Mouse (Mus musculus): ENCODE results near the gene Tent4b. TPM values are rescaled to one million over a fixed set of nuclear protein-coding genes. Genes with fewer than 3 reads are reported as not detected.
A peak's percentile ranks its signal among the peaks of the same experiment; 100 is the strongest.

The Tent4b gene
- polyA plus RNA-seq, 1 experiment from 2014 or later = 7.0 TPM

- Histone ChIP-seq H3K27me3 (replicated peaks) (no peaks in the 10 kb centered on the region), H3K4me1 (0 out of 2 replicates have a peak, but pooled peaks cover 3% of the 10 kb centered on the region), H3K4me2 (no peak overlapping the region), H3K9ac (no peak overlapping the region), H3K27ac (no peak overlapping the region), H3K36me3 (no peaks in the 10 kb centered on the region), H3K4me3 (replicated peaks) (no peak overlapping the region), H3K9me3 (no peaks in the 10 kb centered on the region)
- ATAC-seq (ENCODE audit: insufficient read depth, low FRiP score, low read depth) = no peak
- 77% methylated on average over 13 of the region's 13 CpGs for WGBS
Observed at GRCm38 (mm10) chr8:88283243-88284115, 84.5 kb downstream of the Tent4b start.

- no peak overlapping the region for H3K27ac ChIP-seq
- ATAC-seq (ENCODE audit: insufficient read depth, low FRiP score, low read depth) = no peak
- H3K9me3 ChIP-seq = no peaks in the 10 kb centered on the region
- no peaks in the 10 kb centered on the region for H3K36me3 ChIP-seq
- H3K27me3 ChIP-seq (replicated peaks) = no peaks in the 10 kb centered on the region
- 0 out of 2 replicates have a peak, but pooled peaks cover 9% of the 10 kb centered on the region for H3K4me1 ChIP-seq
- WGBS = 45% methylated on average over 7 of the region's 7 CpGs
- H3K4me2 ChIP-seq = no peak overlapping the region
- no peak overlapping the region for H3K9ac ChIP-seq
- no peak overlapping the region for H3K4me3 ChIP-seq (replicated peaks)
Observed at GRCm38 (mm10) chr8:88284738-88285137, 85.7 kb downstream of the Tent4b start.

GRCm38 (mm10) chr8:88285469-88286356 is 86.7 kb downstream of the Tent4b start:
- H3K4me1 ChIP-seq = 0 out of 2 replicates have a peak, but pooled peaks cover 9% of the 10 kb centered on the region
- WGBS = 78% methylated on average over 8 of the region's 8 CpGs

GRCm38 (mm10) chr8:88286421-88286960 is 87.5 kb downstream of the Tent4b start:
- no peaks in the 10 kb centered on the region for H3K36me3 ChIP-seq
- no peaks in the 10 kb centered on the region for H3K9me3 ChIP-seq
- WGBS = 83% methylated on average over 14 of the region's 14 CpGs
- 0 out of 2 replicates have a peak, but pooled peaks cover 9% of the 10 kb centered on the region for H3K4me1 ChIP-seq
- no peak overlapping the region for H3K4me3 ChIP-seq (replicated peaks)
- H3K27me3 ChIP-seq (replicated peaks) = no peaks in the 10 kb centered on the region
- no peak overlapping the region for H3K9ac ChIP-seq
- no peak overlapping the region for H3K27ac ChIP-seq
- no peak overlapping the region for H3K4me2 ChIP-seq
- no peak for ATAC-seq (ENCODE audit: insufficient read depth, low FRiP score, low read depth)

More at GRCm38 (mm10) chr8:88285469-88286356, 86.7 kb downstream of the Tent4b start:
- ATAC-seq (ENCODE audit: insufficient read depth, low FRiP score, low read depth) = no peak
- H3K4me3 ChIP-seq (replicated peaks) = no peak overlapping the region
- no peak overlapping the region for H3K4me2 ChIP-seq
- H3K27me3 ChIP-seq (replicated peaks) = no peaks in the 10 kb centered on the region
- H3K27ac ChIP-seq = no peak overlapping the region
- H3K9ac ChIP-seq = no peak overlapping the region
- no peaks in the 10 kb centered on the region for H3K36me3 ChIP-seq
- no peaks in the 10 kb centered on the region for H3K9me3 ChIP-seq

- ATAC-seq (ENCODE audit: insufficient read depth, low FRiP score, low read depth) = no peak
- H3K27me3 ChIP-seq (replicated peaks) = no peaks in the 10 kb centered on the region
- WGBS = 62% methylated on average over 12 of the region's 12 CpGs
- no peaks in the 10 kb centered on the region for H3K9me3 ChIP-seq
- H3K27ac ChIP-seq = peak overlapping the region; percentile 51
- no peaks in the 10 kb centered on the region for H3K36me3 ChIP-seq
- H3K4me1 ChIP-seq = 0 out of 2 replicates have a peak, but pooled peaks cover 9% of the 10 kb centered on the region
- no peak overlapping the region for H3K4me3 ChIP-seq (replicated peaks)
- 0 out of 2 replicates have a peak overlapping the region, but pooled peaks have one; percentile 10 for H3K4me2 ChIP-seq
- no peak overlapping the region for H3K9ac ChIP-seq
Observed at GRCm38 (mm10) chr8:88288622-88289242, 89.7 kb downstream of the Tent4b start.

GRCm38 (mm10) chr8:88289901-88290300 is 90.9 kb downstream of the Tent4b start:
- Histone ChIP-seq H3K27me3 (replicated peaks) (no peaks in the 10 kb centered on the region), H3K9ac (no peak overlapping the region), H3K27ac (no peak overlapping the region), H3K36me3 (no peaks in the 10 kb centered on the region), H3K4me2 (no peak overlapping the region), H3K4me3 (replicated peaks) (no peak overlapping the region), H3K4me1 (0 out of 2 replicates have a peak, but pooled peaks cover 9% of the 10 kb centered on the region), H3K9me3 (no peaks in the 10 kb centered on the region)
- WGBS = 54% methylated on average over 1 of the region's 1 CpGs
- ATAC-seq (ENCODE audit: insufficient read depth, low FRiP score, low read depth) = no peak

- H3K4me1 ChIP-seq = 0 out of 2 replicates have a peak, but pooled peaks cover 9% of the 10 kb centered on the region
- no peak overlapping the region for H3K9ac ChIP-seq
Observed at GRCm38 (mm10) chr8:88290326-88291304, 91.6 kb downstream of the Tent4b start.

GRCm38 (mm10) chr8:88291305-88291690 is 92.3 kb downstream of the Tent4b start:
- Histone ChIP-seq H3K27me3 (replicated peaks) (no peaks in the 10 kb centered on the region), H3K4me1 (0 out of 2 replicates have a peak, but pooled peaks cover 9% of the 10 kb centered on the region), H3K36me3 (no peaks in the 10 kb centered on the region), H3K9me3 (no peaks in the 10 kb centered on the region), H3K4me2 (no peak overlapping the region), H3K4me3 (replicated peaks) (no peak overlapping the region), H3K27ac (no peak overlapping the region), H3K9ac (no peak overlapping the region)
- WGBS = 93% methylated on average over 11 of the region's 11 CpGs
- no peak for ATAC-seq (ENCODE audit: insufficient read depth, low FRiP score, low read depth)

More at GRCm38 (mm10) chr8:88290326-88291304, 91.6 kb downstream of the Tent4b start:
- Histone ChIP-seq H3K27ac (no peak overlapping the region), H3K9me3 (no peaks in the 10 kb centered on the region), H3K4me2 (no peak overlapping the region), H3K4me3 (replicated peaks) (no peak overlapping the region), H3K36me3 (no peaks in the 10 kb centered on the region), H3K27me3 (replicated peaks) (no peaks in the 10 kb centered on the region)
- ATAC-seq (ENCODE audit: insufficient read depth, low FRiP score, low read depth) = no peak
- 76% methylated on average over 13 of the region's 13 CpGs for WGBS

- Histone ChIP-seq H3K4me1 (0 out of 2 replicates have a peak, but pooled peaks cover 11% of the 10 kb centered on the region), H3K27ac (no peak overlapping the region), H3K9me3 (no peaks in the 10 kb centered on the region), H3K36me3 (no peaks in the 10 kb centered on the region), H3K4me2 (no peak overlapping the region), H3K9ac (no peak overlapping the region), H3K27me3 (replicated peaks) (no peaks in the 10 kb centered on the region), H3K4me3 (replicated peaks) (no peak overlapping the region)
- 84% methylated on average over 3 of the region's 3 CpGs for WGBS
- ATAC-seq (ENCODE audit: insufficient read depth, low FRiP score, low read depth) = no peak
Observed at GRCm38 (mm10) chr8:88292926-88293325, 93.9 kb downstream of the Tent4b start.

GRCm38 (mm10) chr8:88293590-88294356 is 94.8 kb downstream of the Tent4b start:
- H3K27me3 ChIP-seq (replicated peaks) = no peaks in the 10 kb centered on the region
- ATAC-seq (ENCODE audit: insufficient read depth, low FRiP score, low read depth) = no peak
- no peaks in the 10 kb centered on the region for H3K9me3 ChIP-seq
- H3K9ac ChIP-seq = no peak overlapping the region
- 0 out of 2 replicates have a peak, but pooled peaks cover 6% of the 10 kb centered on the region for H3K4me1 ChIP-seq
- no peak overlapping the region for H3K4me3 ChIP-seq (replicated peaks)
- no peaks in the 10 kb centered on the region for H3K36me3 ChIP-seq
- H3K4me2 ChIP-seq = no peak overlapping the region
- 80% methylated on average over 9 of the region's 9 CpGs for WGBS
- no peak overlapping the region for H3K27ac ChIP-seq
